Mouse (Mus musculus): ENCODE measurements around the gene Ppp6r1.
"Not testable (repeated sequence)": the region's sequence is repeated elsewhere in the genome, so short reads cannot be mapped to it uniquely, and the experiment has no call there.

Gene Ppp6r1

DNA sequence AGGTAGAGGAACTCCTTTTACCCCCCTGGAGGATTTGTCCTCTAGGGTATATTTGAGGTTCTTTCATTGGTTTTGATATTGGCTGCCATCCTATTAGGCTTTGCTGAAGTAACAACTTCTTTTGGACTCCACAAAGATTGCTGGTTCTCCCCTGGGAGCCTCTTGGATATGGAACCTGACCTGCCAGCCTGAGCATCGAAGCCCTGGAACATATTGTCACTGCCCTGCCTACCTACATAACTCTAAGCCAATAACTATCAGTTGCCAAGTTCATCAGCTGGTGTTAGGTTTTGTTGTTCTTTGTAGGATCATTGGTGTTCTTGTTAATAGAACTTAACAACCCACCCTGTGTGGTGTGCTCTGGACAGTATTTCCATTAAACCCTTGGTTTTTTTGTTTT lies 45.9 kb downstream of the Ppp6r1 start:
- DNase-seq (ENCODE audit: low spot score) = no peak

GRCm38 (mm10) chr7:4612386-4612785 lies 46.4 kb downstream of the Ppp6r1 start:
- no peak for DNase-seq (ENCODE audit: low spot score)

DNA sequence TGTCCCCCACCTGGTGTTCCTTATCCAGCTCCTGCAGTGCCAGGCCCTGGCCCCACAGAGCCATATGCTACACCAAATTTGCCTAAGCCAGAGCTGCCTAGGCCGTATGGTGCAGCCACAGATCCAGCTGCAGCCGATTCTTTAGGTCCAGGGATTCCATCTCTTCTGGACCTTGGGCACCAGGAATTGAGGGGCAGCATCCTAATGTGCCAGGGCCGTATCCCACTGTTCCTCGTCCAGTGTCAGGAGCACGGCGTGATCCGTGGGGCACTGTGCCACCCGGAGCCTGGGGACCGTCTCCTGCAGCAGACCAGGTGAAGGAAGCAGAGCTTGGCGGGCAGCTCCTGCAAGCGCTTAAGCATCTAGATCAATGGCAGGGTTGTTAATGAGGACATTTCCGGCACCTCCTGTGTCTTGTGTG lies 46.9 kb downstream of the Ppp6r1 start:
- DNase-seq (ENCODE audit: low spot score) = no peak

- no peak for DNase-seq (ENCODE audit: low spot score)
Observed at GRCm38 (mm10) chr7:4611511-4611910, 47.3 kb downstream of the Ppp6r1 start.

- DNase-seq (ENCODE audit: low spot score) = no peak
Observed at GRCm38 (mm10) chr7:4608002-4608401, 50.8 kb downstream of the Ppp6r1 start.

GRCm38 (mm10) chr7:4603873-4604272 lies 54.9 kb downstream of the Ppp6r1 start, which contains the start of gene Ptprh:
Gene Ptprh (minus strand): TSS chr7:4604041.
- no peak for DNase-seq (ENCODE audit: low spot score)

- DNase-seq (ENCODE audit: low spot score) = no peak
Observed at GRCm38 (mm10) chr7:4602969-4603368, 55.9 kb downstream of the Ppp6r1 start.

- not testable (repeated sequence) for DNase-seq (ENCODE audit: low spot score)
Observed at GRCm38 (mm10) chr7:4597046-4597445, 61.8 kb downstream of the Ppp6r1 start.
